Mouse (Mus musculus): ENCODE results near the gene Zfp467.

The Zfp467 gene

GRCm38 (mm10) chr6:48411193-48412092, 34.2 kb downstream of the Zfp467 start:
- peak; percentile 76 for DNase-seq (ENCODE audit: low read depth, low spot score)

GRCm38 (mm10) chr6:48410551-48410950, 35.1 kb downstream of the Zfp467 start:
- peak; percentile 37 for DNase-seq (ENCODE audit: low read depth, low spot score)

- DNase-seq (ENCODE audit: low read depth, low spot score): no peak
Measured at GRCm38 (mm10) chr6:48409726-48410343, 35.8 kb downstream of the Zfp467 start.

GRCm38 (mm10) chr6:48404071-48404470, 41.6 kb downstream of the Zfp467 start:
- DNase-seq (ENCODE audit: low read depth, low spot score): no peak

GRCm38 (mm10) chr6:48399906-48400305, 45.7 kb downstream of the Zfp467 start:
- no peak for DNase-seq (ENCODE audit: low read depth, low spot score)

GRCm38 (mm10) chr6:48397336-48397735, 48.3 kb downstream of the Zfp467 start:
- DNase-seq (ENCODE audit: low read depth, low spot score): peak; percentile 88

- DNase-seq (ENCODE audit: low read depth, low spot score): no peak
Measured at GRCm38 (mm10) chr6:48396686-48397085, 48.9 kb downstream of the Zfp467 start.

- peak; percentile 63 for DNase-seq (ENCODE audit: low read depth, low spot score)
Measured at GRCm38 (mm10) chr6:48396008-48396595, 49.5 kb downstream of the Zfp467 start.

- peak; percentile 98 for DNase-seq (ENCODE audit: low read depth, low spot score)
Measured at GRCm38 (mm10) chr6:48395105-48396007, 50.3 kb downstream of the Zfp467 start, which contains the start of gene Krba1. Gene Krba1, plus strand, starts transcription at chr6:48395586.

GRCm38 (mm10) chr6:48393811-48394210, 51.8 kb downstream of the Zfp467 start:
- DNase-seq (ENCODE audit: low read depth, low spot score): no peak

- DNase-seq (ENCODE audit: low read depth, low spot score): no peak
Measured at GRCm38 (mm10) chr6:48388221-48388620, 57.4 kb downstream of the Zfp467 start.

All from brain, adult 2 months (tissue).